Mouse (Mus musculus) bone marrow macrophage, adult 2 months (primary cell): ENCODE results near the gene Dlx3.

Source experiments
- CTCF ChIP-seq: IDR thresholded peaks from 2 replicates; pipeline ENCODE4 v1.5.1; 2012; ENCODE audit warnings: low read depth, mild to moderate bottlenecking, low read length, moderate library complexity
- POLR2A ChIP-seq: IDR thresholded peaks from 2 replicates; pipeline ENCODE4 v1.6.1; 2012; ENCODE audit warnings: mild to moderate bottlenecking, low read depth, low read length, borderline replicate concordance

DNA sequence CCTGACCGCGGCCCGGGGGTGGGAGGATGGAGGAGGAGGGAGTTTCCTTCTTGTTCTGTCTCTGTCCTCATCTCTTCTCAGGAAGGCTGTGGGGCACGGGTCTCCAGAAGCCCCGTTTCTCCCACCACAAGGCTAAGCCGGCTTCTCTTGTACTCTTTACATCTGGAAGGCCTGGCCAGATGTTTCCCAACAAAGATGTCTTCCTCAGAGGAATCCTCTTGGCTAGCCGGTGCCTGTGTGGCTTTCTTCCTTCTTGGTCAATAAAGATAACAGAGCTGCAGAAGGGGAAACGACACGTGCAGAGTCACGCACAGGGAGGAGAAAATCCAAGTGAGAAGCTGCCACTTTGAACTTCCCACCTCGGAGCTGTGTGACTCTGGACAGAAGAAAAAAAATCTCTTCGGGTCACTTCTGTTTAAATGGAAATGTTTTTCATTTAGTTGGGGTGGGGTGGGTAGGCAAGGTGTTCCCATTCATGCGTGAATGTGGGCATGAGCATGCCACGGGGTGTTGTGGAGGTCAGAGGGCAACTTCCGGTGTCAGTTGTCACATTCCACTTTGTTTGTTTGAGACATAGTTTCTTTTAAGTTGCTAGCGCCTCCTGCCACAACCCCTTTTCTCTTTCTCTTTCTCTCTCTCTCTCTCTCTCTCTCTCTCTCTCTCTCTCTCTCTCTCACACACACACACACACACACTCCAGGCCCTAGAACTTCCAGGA is 18.7 kb upstream of the Dlx3 start:
- no peak for TF ChIP-seq POLR2A
- TF ChIP-seq CTCF, result no peak
